Mouse (Mus musculus) G1E-ER4 (cell line): ENCODE results near the gene Wbp4. TPM values are rescaled to one million over a fixed set of nuclear protein-coding genes. Genes with fewer than 3 reads are reported as not detected.
A peak's percentile ranks its signal among the peaks of the same experiment; 100 is the strongest.

Source experiments
- GATA1 ChIP-seq: IDR thresholded peaks from one replicate; pipeline ENCODE4 v1.8.0; 2012; ENCODE audit warnings: low read length, inconsistent platforms
- polyA plus RNA-seq: library from polyadenylated mRNA; stranded (reverse); fragments of >175 nt; gene quantifications from 2 replicates; pipeline ENCODE4 v1.2.3, GENCODE M21; 2012

Gene Wbp4
- polyA plus RNA-seq, 1 experiment: 13.1 TPM

GRCm38 (mm10) chr14:79515511-79516242 is 34.4 kb upstream of the Wbp4 start:
- no peak for TF ChIP-seq GATA1

- TF ChIP-seq GATA1: no peak
These were observed 33.8 kb upstream of the Wbp4 start for GRCm38 (mm10) chr14:79515100-79515499.

DNA sequence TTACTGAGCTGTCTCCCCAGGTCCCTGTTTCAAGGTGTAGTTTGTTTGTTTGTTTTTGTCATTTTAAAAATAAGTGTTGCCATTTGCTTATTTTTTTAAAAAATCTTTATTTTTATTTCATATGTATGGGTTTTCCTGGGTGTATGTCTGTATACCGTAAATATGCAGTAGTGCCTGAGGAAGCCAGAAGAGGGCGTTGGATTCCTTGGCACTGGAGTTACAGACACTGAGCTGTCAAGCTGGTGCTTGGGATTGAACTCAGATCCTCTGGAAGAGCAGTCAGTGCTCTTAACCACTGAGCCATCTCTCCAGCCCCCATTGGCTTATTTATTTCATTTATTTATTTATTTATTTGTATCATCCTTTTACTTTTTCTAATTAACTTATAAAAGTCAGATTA is 32.6 kb upstream of the Wbp4 start:
- TF ChIP-seq GATA1: no peak

- no peak for TF ChIP-seq GATA1
These were observed 30.2 kb upstream of the Wbp4 start for GRCm38 (mm10) chr14:79511521-79511920.

DNA sequence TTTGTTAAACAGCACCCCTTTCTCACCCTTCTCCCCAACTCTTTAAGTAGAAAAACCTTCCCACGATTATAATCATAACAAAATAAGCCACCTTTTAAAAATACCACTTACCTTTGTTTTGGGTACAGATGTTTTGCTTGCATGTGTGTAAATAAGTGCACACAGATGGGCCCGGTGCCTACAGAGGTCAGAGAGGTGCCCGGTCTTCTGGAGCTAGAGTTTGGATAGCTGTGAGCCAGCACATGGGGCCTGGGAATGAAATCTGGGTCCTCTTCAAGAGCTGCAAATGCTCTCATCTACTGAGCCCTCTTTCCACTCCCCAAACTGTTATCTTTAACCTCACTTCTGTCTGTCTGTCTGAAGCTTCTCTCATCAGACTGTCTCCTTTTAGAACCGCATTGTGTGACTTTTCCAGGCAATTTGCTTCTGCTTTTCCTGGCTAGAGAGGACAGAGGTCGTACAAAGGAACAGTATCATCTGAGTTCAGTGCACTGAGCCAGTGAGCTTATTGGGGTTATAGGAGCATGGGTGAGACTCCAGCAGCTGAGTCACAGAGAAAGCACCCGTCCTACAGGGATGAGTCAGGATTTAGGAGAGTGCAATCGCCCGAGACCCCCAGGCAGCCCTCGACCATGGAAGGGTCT is 27.5 kb upstream of the Wbp4 start:
- no peak for TF ChIP-seq GATA1

DNA sequence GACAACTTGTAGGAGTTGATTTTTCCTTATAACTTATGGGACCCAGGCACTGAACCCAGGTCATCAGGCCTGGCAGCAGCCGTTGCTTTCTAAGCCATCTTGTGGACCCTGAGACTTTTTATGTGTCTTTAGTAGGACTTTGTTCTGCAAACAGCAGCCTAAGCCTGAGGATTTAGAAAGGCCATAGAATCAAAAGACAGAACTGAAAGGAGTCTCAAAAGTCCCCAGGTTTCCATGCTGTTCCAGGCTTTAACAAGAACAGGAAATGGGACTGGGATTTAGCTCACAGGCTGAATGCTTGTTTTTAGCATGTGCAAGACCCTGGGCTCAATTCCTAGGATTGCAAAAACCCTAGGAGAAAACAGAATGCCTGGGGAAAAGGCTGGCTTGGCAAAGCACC is 26.5 kb upstream of the Wbp4 start:
- no peak for TF ChIP-seq GATA1

GRCm38 (mm10) chr14:79506207-79506606 is 24.9 kb upstream of the Wbp4 start:
- no peak for TF ChIP-seq GATA1

DNA sequence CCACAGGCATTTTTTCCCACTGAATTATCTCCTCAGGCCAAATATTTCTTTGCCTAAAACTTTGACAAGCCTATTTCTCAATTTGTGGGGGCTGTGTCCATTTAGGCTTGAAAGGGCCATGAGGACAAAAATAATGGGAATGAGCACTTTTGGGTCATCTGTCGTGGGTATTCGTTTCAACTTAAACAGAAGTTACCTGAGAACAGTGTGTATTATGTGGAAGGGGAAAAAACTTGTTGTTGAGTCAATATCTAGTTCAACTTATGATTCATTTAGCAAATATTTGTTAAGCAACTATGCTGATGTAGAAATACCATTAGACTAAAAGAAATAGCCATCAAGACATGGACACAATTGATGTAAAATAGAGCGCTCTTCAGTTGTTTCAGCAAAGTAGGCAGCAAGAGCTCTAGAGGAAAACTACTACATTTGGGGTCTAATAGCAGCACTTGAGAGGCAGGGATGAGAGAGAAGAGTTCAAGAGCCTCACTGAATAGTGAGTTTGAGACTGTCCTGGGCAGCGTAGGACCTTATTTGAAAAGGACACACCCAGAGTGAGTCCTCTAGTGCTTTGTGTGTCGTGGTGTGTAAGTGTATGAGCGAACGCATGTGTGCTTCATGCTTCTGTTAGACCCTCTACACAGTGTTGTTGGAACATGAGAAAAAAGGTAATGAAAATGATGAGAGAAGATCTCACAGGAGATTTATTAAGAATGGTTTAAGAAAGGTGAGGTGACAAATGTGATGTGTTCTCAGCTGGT is 23.1 kb upstream of the Wbp4 start:
- no peak for TF ChIP-seq GATA1

- TF ChIP-seq GATA1: no peak
These were observed 22.2 kb upstream of the Wbp4 start for GRCm38 (mm10) chr14:79503371-79504075.

DNA sequence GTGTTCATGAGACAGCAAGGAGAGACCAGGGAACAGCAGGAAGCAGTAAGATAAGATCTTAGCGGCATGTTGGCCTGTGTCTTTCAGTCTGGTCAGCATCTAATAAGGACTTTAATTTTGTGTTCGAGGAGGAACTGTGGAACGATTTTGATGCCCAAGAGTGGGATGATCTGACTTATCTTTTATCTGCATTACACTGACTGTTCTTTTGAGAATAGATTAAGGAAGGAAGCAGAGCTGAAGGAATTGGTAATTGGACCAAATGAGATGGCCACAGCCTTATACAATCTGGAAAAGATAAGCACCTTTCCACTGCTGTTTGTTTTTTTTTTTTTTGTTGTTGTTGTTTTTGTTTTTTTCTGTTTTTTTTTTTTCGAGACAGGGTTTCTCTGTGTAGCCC is 19.4 kb upstream of the Wbp4 start:
- peak; percentile 82 for TF ChIP-seq GATA1

DNA sequence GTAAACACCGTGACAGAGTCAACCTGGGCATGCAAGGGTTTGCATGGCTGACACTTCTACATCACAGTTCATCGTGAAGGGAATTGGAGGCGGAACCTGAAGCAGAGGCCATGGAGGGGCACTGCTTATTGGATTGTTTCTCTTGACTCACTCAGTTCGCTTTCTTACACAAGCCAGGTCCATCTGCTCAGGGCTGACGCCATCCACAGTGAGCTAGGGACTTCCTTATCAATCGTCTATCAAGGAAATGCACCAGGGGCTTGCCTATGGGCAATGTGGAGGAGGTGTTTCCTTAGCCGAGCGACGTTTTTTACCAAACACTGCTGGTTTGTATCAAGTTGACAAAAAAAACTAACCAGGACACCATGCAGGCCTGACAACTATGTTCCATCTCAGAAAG is 18.0 kb upstream of the Wbp4 start:
- peak; percentile 2 for TF ChIP-seq GATA1

GRCm38 (mm10) chr14:79494349-79494748 is 13.0 kb upstream of the Wbp4 start:
- TF ChIP-seq GATA1: no peak

- no peak for TF ChIP-seq GATA1
These were observed 8.9 kb upstream of the Wbp4 start for GRCm38 (mm10) chr14:79490246-79490645.

DNA sequence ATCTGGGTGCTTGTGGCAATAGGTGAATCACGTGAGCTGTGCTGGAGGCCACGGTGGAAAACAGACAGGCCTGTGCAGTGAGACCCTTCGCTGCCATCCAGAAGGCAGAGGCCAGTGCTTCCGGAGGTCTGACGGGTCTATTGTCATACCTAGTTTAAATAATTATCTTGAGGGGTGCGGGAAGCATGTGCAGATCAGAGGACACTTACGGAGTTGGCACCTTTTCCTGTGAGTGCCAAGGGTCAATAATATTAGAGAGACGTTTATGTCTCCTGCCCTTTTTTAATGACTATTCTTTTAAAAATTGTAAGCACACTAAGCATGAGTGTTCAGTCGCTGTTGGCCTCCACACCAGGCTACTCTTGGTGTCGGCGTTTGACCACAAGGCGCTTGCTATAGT is 7.8 kb upstream of the Wbp4 start:
- no peak for TF ChIP-seq GATA1

DNA sequence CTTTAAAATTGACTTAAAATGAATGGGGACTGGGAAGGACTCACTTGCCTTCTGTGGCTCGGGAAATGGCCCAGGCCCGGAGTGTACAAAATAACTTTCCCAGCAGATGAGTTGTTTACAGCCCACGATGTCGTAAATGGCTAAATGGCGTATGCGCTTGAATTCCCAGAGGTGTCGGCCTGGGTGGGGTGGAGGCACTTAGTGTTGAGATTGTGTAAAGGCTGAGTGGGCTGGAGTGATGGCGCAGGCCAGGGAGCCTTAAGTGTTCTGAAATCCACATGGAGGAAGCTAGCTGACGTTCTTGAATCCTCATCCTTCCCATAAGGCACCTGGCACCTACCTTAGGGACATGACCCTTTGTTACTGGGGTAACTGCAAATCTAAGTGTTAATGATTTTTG is 7.2 kb upstream of the Wbp4 start:
- no peak for TF ChIP-seq GATA1
